Mouse (Mus musculus) CD4-positive, CD25-positive, alpha-beta regulatory T cell, adult 2 months (primary cell): ENCODE results near the gene Chst3.
"Not testable (repeated sequence)": the region's sequence is repeated elsewhere in the genome, so short reads cannot be mapped to it uniquely, and the experiment has no call there.

Experiments used
- DNase-seq: peaks from one replicate; pipeline ENCODE4 v3.0.0-alpha.2; 2012; ENCODE audit warnings: low read depth, low spot score

Chst3 gene

DNA sequence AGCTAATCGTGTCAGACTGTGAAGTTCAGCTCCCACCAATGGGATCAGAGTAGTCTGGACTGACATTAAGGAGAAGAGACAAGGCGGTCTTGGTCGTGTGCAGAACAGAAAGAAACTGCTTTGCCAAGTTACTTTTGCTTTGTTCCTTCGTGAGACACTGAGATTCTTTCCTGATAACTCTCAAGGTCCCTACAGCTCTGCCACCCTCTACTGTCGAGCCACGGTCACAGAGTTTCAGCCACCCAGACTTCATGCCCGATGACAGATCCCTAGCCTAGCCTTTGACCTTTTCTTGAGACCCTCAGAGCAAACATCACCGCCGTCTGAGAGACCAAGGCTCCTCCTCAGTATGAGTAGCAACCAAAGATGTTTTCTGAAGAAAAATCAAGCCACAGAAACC, 14.9 kb upstream of the Chst3 start:
- DNase-seq, result no peak

GRCm38 (mm10) chr10:60230321-60231088, 11.4 kb upstream of the Chst3 start:
- no peak for DNase-seq

GRCm38 (mm10) chr10:60229113-60229512, 10.1 kb upstream of the Chst3 start:
- DNase-seq, result no peak

DNA sequence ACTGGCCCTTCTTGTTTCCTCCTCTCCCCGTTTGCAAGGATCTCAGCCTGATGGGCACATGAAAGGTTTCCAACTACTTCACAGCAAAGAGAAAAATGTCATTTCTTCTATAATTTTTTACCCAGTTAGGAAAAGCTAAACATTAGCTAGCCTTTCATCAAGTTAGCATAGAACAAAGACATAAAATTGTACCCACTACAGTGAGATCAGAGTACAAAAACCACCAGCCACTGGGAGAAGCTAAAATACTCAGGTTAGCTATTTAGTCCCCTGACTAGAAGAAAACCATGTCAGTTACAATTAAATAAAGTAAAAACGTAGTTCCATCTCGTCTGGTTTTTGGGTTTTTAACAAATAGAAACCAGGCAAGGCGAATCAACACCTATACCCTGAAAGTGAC, 8.6 kb upstream of the Chst3 start:
- DNase-seq, result no peak

- no peak for DNase-seq
Measured at GRCm38 (mm10) chr10:60224601-60225000, 5.5 kb upstream of the Chst3 start.

GRCm38 (mm10) chr10:60221571-60222259, 2.7 kb upstream of the Chst3 start:
- DNase-seq, result not testable (repeated sequence)

DNA sequence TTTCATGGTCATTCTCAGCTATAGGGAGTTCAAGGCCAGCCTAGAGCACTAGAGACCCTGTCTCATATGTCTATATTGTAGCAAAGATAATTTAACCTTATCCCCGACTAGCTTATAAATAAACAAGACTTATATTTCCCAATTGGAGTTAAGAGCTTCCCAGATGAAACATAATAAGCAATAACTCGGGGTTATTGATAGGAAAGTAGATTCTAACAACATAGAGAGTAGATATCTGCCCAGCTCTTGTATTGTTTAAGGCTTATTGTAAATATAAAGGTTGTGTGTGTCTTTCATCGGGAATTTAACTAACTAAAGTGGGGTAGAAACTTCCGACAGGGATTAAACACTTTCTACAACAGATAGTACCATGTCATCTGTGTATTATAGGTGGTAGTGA, 1.5 kb upstream of the Chst3 start:
- no peak for DNase-seq

DNA sequence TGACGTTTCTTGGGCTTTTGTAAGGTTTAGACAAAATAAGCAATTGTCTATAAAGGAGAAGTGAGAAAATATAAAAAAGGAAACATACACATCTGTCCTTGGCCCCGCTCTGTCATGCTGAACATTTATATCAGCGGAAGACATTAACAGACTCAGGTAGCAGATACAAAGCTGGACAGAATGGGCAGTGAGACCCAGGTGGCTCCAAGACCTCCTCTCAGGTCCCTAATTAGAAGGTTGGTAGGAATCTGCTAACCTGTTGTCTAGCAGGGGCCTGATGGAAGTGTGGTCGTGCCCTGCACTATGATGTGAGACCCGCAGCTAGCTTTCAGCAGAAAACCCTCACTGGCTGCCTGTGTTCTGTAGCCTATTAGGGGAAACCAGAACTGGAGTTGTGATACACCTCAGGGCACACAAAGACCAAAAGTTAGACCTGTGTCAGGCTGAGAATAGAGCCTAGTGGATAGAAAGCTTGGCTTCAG, 1.0 kb upstream of the Chst3 start:
- no peak for DNase-seq

- no peak for DNase-seq
Measured at GRCm38 (mm10) chr10:60218033-60218590, 948 bp downstream of the Chst3 start.

GRCm38 (mm10) chr10:60216331-60217095, 2.5 kb downstream of the Chst3 start:
- DNase-seq, result no peak

DNA sequence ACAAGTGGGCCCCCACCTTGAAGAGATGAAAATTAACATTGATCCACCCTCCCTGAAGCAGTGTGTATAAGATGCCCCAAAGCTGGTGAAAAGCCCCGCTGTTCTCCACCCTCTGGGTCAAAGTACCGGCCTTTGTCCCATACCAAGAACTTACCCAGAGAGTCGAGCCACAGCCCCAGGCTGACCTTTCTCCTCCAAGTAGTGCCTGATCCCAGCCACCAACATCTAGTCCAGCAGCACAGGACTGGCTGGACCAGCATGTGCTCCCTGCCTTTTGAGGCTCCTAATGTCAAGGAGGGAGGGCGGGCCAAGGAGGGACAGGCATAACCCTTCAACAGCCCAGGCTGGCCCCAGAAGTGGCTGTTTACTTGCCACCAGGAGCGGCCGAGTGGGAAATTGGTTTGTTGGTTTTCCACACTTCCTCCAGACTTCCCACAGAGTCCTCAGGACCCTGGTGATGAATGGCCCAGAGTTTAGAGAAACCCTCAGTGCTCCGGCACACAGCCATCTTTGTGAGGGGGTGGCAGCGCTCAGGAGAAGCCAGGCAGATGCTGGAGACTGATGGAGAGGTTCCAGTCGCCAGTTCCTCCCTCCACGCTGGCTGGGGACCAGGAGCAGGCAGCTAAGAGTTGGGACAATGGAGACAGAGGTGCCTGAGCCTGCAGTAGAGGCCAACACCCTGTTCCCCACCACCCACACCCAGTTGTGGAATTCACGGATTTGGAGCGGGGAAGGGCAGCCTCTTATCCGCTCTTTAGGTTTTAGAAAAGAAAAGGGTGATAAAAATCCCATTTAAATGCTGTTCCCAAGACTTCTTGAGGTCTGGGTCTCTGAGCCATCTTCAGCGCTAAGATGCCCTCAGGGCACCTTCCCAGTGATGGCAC, 3.7 kb downstream of the Chst3 start:
- no peak for DNase-seq

- no peak for DNase-seq
Measured at GRCm38 (mm10) chr10:60212589-60213379, 6.3 kb downstream of the Chst3 start.

DNA sequence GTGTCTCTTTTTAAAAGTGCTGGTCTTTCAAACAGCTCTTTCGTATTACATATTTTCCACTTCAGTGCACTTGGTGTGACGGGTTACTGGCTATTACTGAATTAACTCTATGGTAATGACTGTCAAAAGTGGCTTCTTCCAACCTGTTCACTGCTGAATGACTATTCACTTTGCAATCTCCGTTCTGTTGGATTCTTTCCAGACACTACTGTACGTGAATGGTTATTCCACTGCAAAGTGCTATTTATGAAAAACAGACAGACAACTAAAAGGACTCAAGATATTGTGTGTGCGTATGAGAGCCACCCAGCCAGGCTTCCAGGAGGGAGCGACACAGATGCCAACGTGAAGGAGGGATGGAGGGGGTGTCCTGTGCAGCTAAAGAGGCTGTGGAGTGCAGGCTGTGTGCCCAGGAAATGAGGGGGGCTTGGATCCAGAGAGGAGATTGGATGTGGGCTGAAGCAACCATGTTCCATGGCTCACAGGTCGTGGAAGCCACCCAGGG, 7.5 kb downstream of the Chst3 start:
- no peak for DNase-seq

GRCm38 (mm10) chr10:60210468-60210867, 8.6 kb downstream of the Chst3 start:
- no peak for DNase-seq

- DNase-seq, result no peak
Measured at GRCm38 (mm10) chr10:60209237-60209636, 9.8 kb downstream of the Chst3 start.

DNA sequence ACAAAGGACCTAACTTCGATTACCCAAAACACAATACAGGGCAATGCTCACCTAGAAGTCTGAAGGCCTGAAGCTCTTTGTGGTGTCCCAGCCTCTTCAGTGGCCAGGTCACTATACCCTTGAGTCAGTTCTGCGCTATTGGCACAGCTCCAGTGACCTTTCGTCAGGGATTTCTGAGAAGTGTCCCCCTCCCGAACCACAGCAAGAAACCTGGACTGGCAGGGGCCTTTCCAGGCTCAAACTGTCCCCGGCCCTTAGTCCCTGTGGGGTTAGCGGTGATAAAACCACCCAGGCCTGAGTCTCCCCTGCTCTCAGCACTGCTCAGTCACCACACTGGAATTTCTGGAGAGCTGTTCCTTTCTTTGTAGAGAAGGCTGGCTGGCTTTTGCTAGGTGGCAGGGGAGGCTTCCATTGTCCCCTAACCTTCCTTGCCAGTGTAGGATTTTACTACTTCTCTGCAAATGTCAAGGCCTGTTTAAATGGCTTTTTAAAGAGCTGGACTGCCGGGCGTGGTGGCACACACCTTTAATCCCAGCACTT, 11.8 kb downstream of the Chst3 start:
- no peak for DNase-seq

GRCm38 (mm10) chr10:60205601-60206241, 13.3 kb downstream of the Chst3 start:
- DNase-seq, result no peak

- DNase-seq, result no peak
Measured at GRCm38 (mm10) chr10:60202785-60203184, 16.3 kb downstream of the Chst3 start.

GRCm38 (mm10) chr10:60200996-60201395, 18.1 kb downstream of the Chst3 start:
- DNase-seq, result no peak
